Mouse (Mus musculus): Measurements from ENCODE around the gene Cep170. TPM values are rescaled to one million over a fixed set of nuclear protein-coding genes. Genes with fewer than 3 reads are reported as not detected.

The Cep170 gene
- polyA plus RNA-seq, 1 experiment = 160 TPM

GRCm38 (mm10) chr1:176814591-176815062 is 760 bp upstream of the Cep170 start, which contains the start of gene Sdccag8:
Gene Sdccag8 (plus strand): TSS chr1:176814660.
- Histone ChIP-seq H3K27ac (ENCODE audit: insufficient read depth, low read depth, low read length) (peak within 1 kb of the TSS; percentile 91), H3K4me1 (ENCODE audit: control insufficient read depth, insufficient read depth, low read length) (peaks cover 6% of the 10 kb centered on the region; the same call in 1 of the 2 replicates), H3K4me3 (ENCODE audit: insufficient read depth, low read depth, low read length) (peak within 1 kb of the TSS; percentile 90)
- under 1% methylated on average over 25 of the region's 25 CpGs for WGBS
- TF ChIP-seq POLR2A (IDR thresholded peaks at IDR 0.05; ENCODE audit: insufficient read depth, low read depth, low read length) (peak; percentile 49; the same call in 1 of the 2 replicates), CTCF (IDR thresholded peaks at IDR 0.05; ENCODE audit: insufficient read depth, low read depth, low read length) (no peak)

GRCm38 (mm10) chr1:176813292-176814035 is 403 bp downstream of the Cep170 start:
- TF ChIP-seq POLR2A (IDR thresholded peaks at IDR 0.05; ENCODE audit: insufficient read depth, low read depth, low read length) (no peak), CTCF (IDR thresholded peaks at IDR 0.05; ENCODE audit: insufficient read depth, low read depth, low read length) (no peak)
- Histone ChIP-seq H3K27ac (ENCODE audit: insufficient read depth, low read depth, low read length) (peak overlapping the region; percentile 91), H3K4me3 (ENCODE audit: insufficient read depth, low read depth, low read length) (peak overlapping the region; percentile 90), H3K4me1 (ENCODE audit: control insufficient read depth, insufficient read depth, low read length) (peaks cover 3% of the 10 kb centered on the region; the same call in 1 of the 2 replicates)
- WGBS = under 1% methylated on average over 67 of the region's 75 CpGs

GRCm38 (mm10) chr1:176812491-176813291 is 1.2 kb downstream of the Cep170 start:
- peak overlapping the region; percentile 91 for H3K27ac ChIP-seq (ENCODE audit: insufficient read depth, low read depth, low read length)
- WGBS = 2% methylated on average over 11 of the region's 11 CpGs
- TF ChIP-seq CTCF (IDR thresholded peaks at IDR 0.05; ENCODE audit: insufficient read depth, low read depth, low read length) (no peak), POLR2A (IDR thresholded peaks at IDR 0.05; ENCODE audit: insufficient read depth, low read depth, low read length) (no peak)
- H3K4me1 ChIP-seq (ENCODE audit: control insufficient read depth, insufficient read depth, low read length) = peaks cover 3% of the 10 kb centered on the region; the same call in 1 of the 2 replicates
- peak overlapping the region; percentile 90 for H3K4me3 ChIP-seq (ENCODE audit: insufficient read depth, low read depth, low read length)

- H3K4me3 ChIP-seq (ENCODE audit: insufficient read depth, low read depth, low read length) = no peak overlapping the region
- H3K27ac ChIP-seq (ENCODE audit: insufficient read depth, low read depth, low read length) = no peak overlapping the region
- TF ChIP-seq CTCF (IDR thresholded peaks at IDR 0.05; ENCODE audit: insufficient read depth, low read depth, low read length) (no peak), POLR2A (IDR thresholded peaks at IDR 0.05; ENCODE audit: insufficient read depth, low read depth, low read length) (no peak)
- 66% methylated on average over 3 of the region's 3 CpGs for WGBS
- H3K4me1 ChIP-seq (ENCODE audit: control insufficient read depth, insufficient read depth, low read length) = peaks cover 3% of the 10 kb centered on the region; the same call in 1 of the 2 replicates
Measured at GRCm38 (mm10) chr1:176811892-176812291, 2.0 kb downstream of the Cep170 start.

- H3K4me3 ChIP-seq (ENCODE audit: insufficient read depth, low read depth, low read length) = no peak overlapping the region
Measured at GRCm38 (mm10) chr1:176810161-176810560, 3.7 kb downstream of the Cep170 start.

GRCm38 (mm10) chr1:176800728-176801365 is 13.0 kb downstream of the Cep170 start:
- 0% methylated on average over 2 of the region's 2 CpGs for WGBS
- H3K4me3 ChIP-seq (ENCODE audit: insufficient read depth, low read depth, low read length) = no peak overlapping the region
- H3K27ac ChIP-seq (ENCODE audit: insufficient read depth, low read depth, low read length) = no peak overlapping the region
- H3K4me1 ChIP-seq (ENCODE audit: control insufficient read depth, insufficient read depth, low read length) = peaks cover 2% of the 10 kb centered on the region; the same call in 1 of the 2 replicates
- TF ChIP-seq POLR2A (IDR thresholded peaks at IDR 0.05; ENCODE audit: insufficient read depth, low read depth, low read length) (no peak), CTCF (IDR thresholded peaks at IDR 0.05; ENCODE audit: insufficient read depth, low read depth, low read length) (no peak)

More at GRCm38 (mm10) chr1:176810161-176810560, 3.7 kb downstream of the Cep170 start:
- TF ChIP-seq CTCF (IDR thresholded peaks at IDR 0.05; ENCODE audit: insufficient read depth, low read depth, low read length) = no peak
- TF ChIP-seq POLR2A (IDR thresholded peaks at IDR 0.05; ENCODE audit: insufficient read depth, low read depth, low read length) = no peak
- Histone ChIP-seq H3K4me1 (ENCODE audit: control insufficient read depth, insufficient read depth, low read length) (no peaks in the 10 kb centered on the region), H3K27ac (ENCODE audit: insufficient read depth, low read depth, low read length) (no peak overlapping the region)

- Histone ChIP-seq H3K27ac (ENCODE audit: insufficient read depth, low read depth, low read length) (no peak overlapping the region), H3K4me1 (ENCODE audit: control insufficient read depth, insufficient read depth, low read length) (peaks cover 7% of the 10 kb centered on the region), H3K4me3 (ENCODE audit: insufficient read depth, low read depth, low read length) (no peak overlapping the region)
- TF ChIP-seq CTCF (IDR thresholded peaks at IDR 0.05; ENCODE audit: insufficient read depth, low read depth, low read length) (no peak), POLR2A (IDR thresholded peaks at IDR 0.05; ENCODE audit: insufficient read depth, low read depth, low read length) (no peak)
Measured at GRCm38 (mm10) chr1:176798673-176799072, 15.2 kb downstream of the Cep170 start.

- peaks cover 5% of the 10 kb centered on the region for H3K4me1 ChIP-seq (ENCODE audit: control insufficient read depth, insufficient read depth, low read length)
- no peak overlapping the region for H3K27ac ChIP-seq (ENCODE audit: insufficient read depth, low read depth, low read length)
- TF ChIP-seq CTCF (IDR thresholded peaks at IDR 0.05; ENCODE audit: insufficient read depth, low read depth, low read length) = no peak
- TF ChIP-seq POLR2A (IDR thresholded peaks at IDR 0.05; ENCODE audit: insufficient read depth, low read depth, low read length) = no peak
- 84% methylated on average over 1 of the region's 1 CpGs for WGBS
- H3K4me3 ChIP-seq (ENCODE audit: insufficient read depth, low read depth, low read length) = no peak overlapping the region
Measured at GRCm38 (mm10) chr1:176792175-176792574, 21.7 kb downstream of the Cep170 start.

Data from olfactory bulb, adult 2 months (tissue).